8 mouse cellular contexts compared by ENCODE assay signal in genomic region chr2:69043431-69044118, GRCm38 (mm10).
A peak's percentile ranks its signal among the peaks of the same experiment; 100 is the strongest.
DNase-seq lines count a peak whose midpoint lies in the region; ATAC-seq lines count a peak whose summit lies in the region.

No protein-coding gene starts in this region.

- no peak overlapping the region for H3K27ac ChIP-seq in stomach, embryonic 16.5 days (ENCODE audit: low read length)

- no peaks in the 10 kb centered on the region for H3K9me3 ChIP-seq in megakaryocyte, embryonic 14.5 days
- no peaks in the 10 kb centered on the region for H3K9me3 ChIP-seq in stomach, embryonic 16.5 days (replicated peaks; ENCODE audit: control insufficient read depth, low read length)

- H3K4me3 ChIP-seq in megakaryocyte, embryonic 14.5 days (replicated peaks), result peak overlapping the region; percentile 64
- H3K4me3 ChIP-seq in stomach, embryonic 16.5 days (replicated peaks; ENCODE audit: low read length), result no peak overlapping the region

- DNase-seq in layer of hippocampus, adult 18-20 months (ENCODE audit: low spot score in 2 of 2), result peak; percentile 16 to 54
- DNase-seq in layer of hippocampus, postnatal 36 days, result no peak
- peak; percentile 79 for DNase-seq in adipocyte (ENCODE audit: low spot score)
- DNase-seq in embryo, embryonic 10 days (ENCODE audit: low spot score), result peak; percentile 85
- peak; percentile 59 for DNase-seq in heart, postnatal 4 days
- peak; percentile 31 for DNase-seq in layer of hippocampus, adult 9-11 months

- H3K4me1 ChIP-seq in megakaryocyte, embryonic 14.5 days, result peaks cover 32% of the 10 kb centered on the region
- H3K4me1 ChIP-seq in stomach, embryonic 16.5 days (ENCODE audit: control insufficient read depth, insufficient read depth, low read length), result no peaks in the 10 kb centered on the region

- H3K9ac ChIP-seq in stomach, embryonic 16.5 days (ENCODE audit: low read length), result no peak overlapping the region

- 0 out of 2 replicates have a peak, but pooled peaks have one; percentile 44 for ATAC-seq in stomach, embryonic 16.5 days (ENCODE audit: insufficient read depth, low FRiP score)

- WGBS in stomach, embryonic 16.5 days, result 79% methylated on average over 4 of the region's 4 CpGs

- no peak overlapping the region for H3K4me2 ChIP-seq in stomach, embryonic 16.5 days (ENCODE audit: low read depth, low read length)

- H3K36me3 ChIP-seq in megakaryocyte, embryonic 14.5 days (replicated peaks; ENCODE audit: low read length), result peaks cover 11% of the 10 kb centered on the region
- H3K36me3 ChIP-seq in stomach, embryonic 16.5 days (ENCODE audit: control insufficient read depth, insufficient read depth, low read length), result no peaks in the 10 kb centered on the region

- no peaks in the 10 kb centered on the region for H3K27me3 ChIP-seq in megakaryocyte, embryonic 14.5 days (replicated peaks)
- H3K27me3 ChIP-seq in stomach, embryonic 16.5 days (ENCODE audit: control insufficient read depth, insufficient read depth, low read length), result no peaks in the 10 kb centered on the region

Comparison
In these comparisons a context has a peak if more than half of its experiments do, and no peak if none do; other contexts are left out.
1. DNase-seq: peak in layer of hippocampus, adult 18-20 months (2 of 2), adipocyte (single experiment), embryo, embryonic 10 days (single experiment), heart, postnatal 4 days (single experiment) and layer of hippocampus, adult 9-11 months (single experiment); none in layer of hippocampus, postnatal 36 days (0 of 2).